Mouse (Mus musculus) G1E (cell line): ENCODE measurements at regions not wholly inside any gene's neighbourhood (a gene's known extent, or its start where the extent isn't known, plus 50 kb on each side); places are given as distances from the start of the nearest gene placed in this dataset.

Experiments used
- CTCF ChIP-seq: IDR thresholded peaks from 2 replicates; pipeline ENCODE4 v1.5.1; 2012; ENCODE audit warnings: low read depth, low read length, inconsistent platforms, mixed read lengths
- GATA1 ChIP-seq: IDR thresholded peaks from 2 replicates; pipeline ENCODE4 v1.6.1; 2012; ENCODE audit warnings: borderline replicate concordance, low read length, inconsistent platforms, mixed read lengths
- POLR2AphosphoS5 ChIP-seq: IDR thresholded peaks from 2 replicates; pipeline ENCODE4 v1.6.1; 2012; ENCODE audit warnings: low read depth, low read length, inconsistent platforms; ENCODE audit not compliant: insufficient replicate concordance
- TAL1 ChIP-seq: conservative IDR thresholded peaks from 2 replicates; pipeline ENCODE4 v1.6.1; 2012; ENCODE audit warnings: low read depth, low read length, inconsistent platforms, mixed read lengths

DNA sequence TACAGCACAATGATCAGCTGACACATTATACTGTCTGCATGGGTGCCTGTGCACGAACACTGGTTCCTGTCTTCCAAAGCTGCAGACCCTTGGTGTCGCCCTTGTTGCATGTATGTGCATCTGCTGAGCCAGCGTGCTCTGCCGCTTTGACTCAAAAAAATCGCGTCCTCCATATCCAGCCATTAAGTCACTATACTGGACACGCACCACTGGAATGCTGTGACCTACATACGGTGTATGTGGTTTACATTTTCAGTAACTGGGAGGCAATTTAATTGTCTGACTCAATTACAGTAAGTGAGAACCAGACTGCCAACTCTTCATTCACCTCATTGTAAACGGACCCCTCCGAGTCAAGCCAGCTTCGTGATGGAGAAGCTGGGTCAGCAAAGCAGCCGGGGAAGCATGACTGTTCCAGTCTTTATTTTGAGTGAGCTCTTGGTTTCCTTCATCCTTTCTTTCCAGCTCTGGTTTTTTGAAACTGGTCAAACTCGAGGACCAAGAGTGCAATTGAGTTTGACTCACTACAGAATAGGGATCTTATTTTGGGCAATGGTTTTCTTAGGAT lies 448.9 kb downstream of the Col12a1 start:
- no peak for TF ChIP-seq CTCF
- TF ChIP-seq GATA1: no peak
- no peak for TF ChIP-seq TAL1
- TF ChIP-seq POLR2AphosphoS5: no peak
